Mouse (Mus musculus): ENCODE results near the gene AC192777.2.
"Not testable (repeated sequence)": the region's sequence is repeated elsewhere in the genome, so short reads cannot be mapped to it uniquely, and the experiment has no call there.

The AC192777.2 gene

GRCm38 (mm10) chr17:40095150-40095549 lies at the start of gene AC192777.2:
AC192777.2 (plus strand) TSS chr17:40095450.
- not testable (repeated sequence) for DNase-seq

- not testable (repeated sequence) for DNase-seq
Observed at GRCm38 (mm10) chr17:40116172-40116571, 20.9 kb downstream of the AC192777.2 start.

GRCm38 (mm10) chr17:40116877-40117276 lies 21.6 kb downstream of the AC192777.2 start:
- not testable (repeated sequence) for DNase-seq
